Comparison of ENCODE assay signal across 9 mouse cellular contexts in genomic region chr10:3718021-3718865, GRCm38 (mm10). TPM values are rescaled to one million over a fixed set of nuclear protein-coding genes. Genes with fewer than 3 reads are reported as not detected.
DNase-seq lines count a peak whose midpoint lies in the region; ATAC-seq and TF ChIP-seq lines count a peak whose summit lies in the region.
"Had no signal": no experiment of that assay in that cellular context is flagged by ENCODE, and none has a peak within 500 bp of the region (broad histone marks: within the 10 kb centered on the region; RNA-seq: fewer than 3 reads in every experiment).

No protein-coding gene starts in this region.

- H3K4me2 ChIP-seq in forebrain, postnatal 0 days (ENCODE audit: low read depth), result no peak overlapping the region
- H3K4me2 ChIP-seq in forebrain, embryonic 14.5 days (ENCODE audit: low read length), result no peak overlapping the region
- peak overlapping the region; percentile 30; the same call in 1 of the 2 replicates for H3K4me2 ChIP-seq in kidney, postnatal 0 days (ENCODE audit: low read length)
- no peak overlapping the region for H3K4me2 ChIP-seq in stomach, postnatal 0 days (replicated peaks; ENCODE audit: low read depth)

- WGBS in forebrain, postnatal 0 days, result 67% methylated on average over 16 of the region's 16 CpGs
- WGBS in forebrain, embryonic 14.5 days, result 76% methylated on average over 16 of the region's 16 CpGs
- 52% methylated on average over 16 of the region's 16 CpGs for WGBS in heart, embryonic 10.5 days
- 61% methylated on average over 16 of the region's 16 CpGs for WGBS in kidney, postnatal 0 days
- WGBS in stomach, postnatal 0 days, result 67% methylated on average over 16 of the region's 16 CpGs

- H3K36me3 ChIP-seq in forebrain, postnatal 0 days (ENCODE audit: insufficient read depth), result no peaks in the 10 kb centered on the region
- H3K36me3 ChIP-seq in forebrain, embryonic 14.5 days (ENCODE audit: control insufficient read depth, insufficient read depth, low read length), result no peaks in the 10 kb centered on the region
- H3K36me3 ChIP-seq in heart, embryonic 10.5 days, result no peaks in the 10 kb centered on the region
- no peaks in the 10 kb centered on the region for H3K36me3 ChIP-seq in kidney, postnatal 0 days (ENCODE audit: insufficient read depth, low read length)
- no peaks in the 10 kb centered on the region for H3K36me3 ChIP-seq in stomach, postnatal 0 days (ENCODE audit: control insufficient read depth, insufficient read depth, low read length)

- H3K4me1 ChIP-seq in forebrain, postnatal 0 days (ENCODE audit: insufficient read depth), result no peaks in the 10 kb centered on the region
- peaks cover 2% of the 10 kb centered on the region; the same call in 1 of the 2 replicates for H3K4me1 ChIP-seq in forebrain, embryonic 14.5 days (ENCODE audit: control insufficient read depth, insufficient read depth, low read length)
- H3K4me1 ChIP-seq in heart, embryonic 10.5 days, result peaks cover 7% of the 10 kb centered on the region; the same call in 1 of the 2 replicates
- H3K4me1 ChIP-seq in kidney, postnatal 0 days (replicated peaks; ENCODE audit: insufficient read depth, low read length), result no peaks in the 10 kb centered on the region
- no peaks in the 10 kb centered on the region for H3K4me1 ChIP-seq in stomach, postnatal 0 days (replicated peaks; ENCODE audit: control insufficient read depth, insufficient read depth)

- H3K27me3 ChIP-seq in forebrain, postnatal 0 days (ENCODE audit: insufficient read depth, low read length), result no peaks in the 10 kb centered on the region
- no peaks in the 10 kb centered on the region for H3K27me3 ChIP-seq in forebrain, embryonic 14.5 days (replicated peaks; ENCODE audit: control insufficient read depth, insufficient read depth, low read length)
- H3K27me3 ChIP-seq in heart, embryonic 10.5 days (ENCODE audit: insufficient read depth, poor library complexity, severe bottlenecking), result no peaks in the 10 kb centered on the region
- no peaks in the 10 kb centered on the region for H3K27me3 ChIP-seq in kidney, postnatal 0 days (ENCODE audit: insufficient read depth, low read length)
- no peaks in the 10 kb centered on the region for H3K27me3 ChIP-seq in stomach, postnatal 0 days (ENCODE audit: control insufficient read depth, insufficient read depth, low read length)

- no peak for TF ChIP-seq CTCF in forebrain, postnatal 0 days (IDR thresholded peaks at IDR 0.05; ENCODE audit: low read depth)
- TF ChIP-seq CTCF in kidney, postnatal 0 days (IDR thresholded peaks at IDR 0.05; ENCODE audit: low read depth), result no peak
- TF ChIP-seq CTCF in stomach, postnatal 0 days (IDR thresholded peaks at IDR 0.05; ENCODE audit: low read depth), result no peak

- no peak overlapping the region for H3K9ac ChIP-seq in forebrain, postnatal 0 days
- no peak overlapping the region for H3K9ac ChIP-seq in forebrain, embryonic 14.5 days (ENCODE audit: low read length)
- no peak overlapping the region for H3K9ac ChIP-seq in kidney, postnatal 0 days (ENCODE audit: low read depth, low read length)
- no peak overlapping the region for H3K9ac ChIP-seq in stomach, postnatal 0 days (ENCODE audit: low read length)

- peak; percentile 41 for DNase-seq in forebrain, postnatal 0 days
- no peak for DNase-seq in forebrain, embryonic 14.5 days (ENCODE audit: low spot score)
- peak; percentile 40 for DNase-seq in cerebellum, adult 9-11 months
- DNase-seq in heart, embryonic 10.5 days (ENCODE audit: low spot score), result no peak
- peak; percentile 57 for DNase-seq in kidney, postnatal 0 days (ENCODE audit: low spot score)
- DNase-seq in lung, adult 18-20 months, result peak; percentile 74 to 79
- no peak for DNase-seq in stomach, postnatal 0 days (ENCODE audit: low spot score)
- no peak for DNase-seq in embryo, embryonic 11 days

- ATAC-seq in forebrain, postnatal 0 days, result peak; percentile 79
- no peak for ATAC-seq in forebrain, embryonic 14.5 days
- peak; percentile 36; the same call in 1 of the 2 replicates for ATAC-seq in kidney, postnatal 0 days (replicated peaks; ENCODE audit: low FRiP score, low read depth)
- ATAC-seq in stomach, postnatal 0 days (ENCODE audit: low FRiP score, low TSS enrichment), result peak; percentile 47; the same call in 1 of the 2 replicates

- no peaks in the 10 kb centered on the region for H3K9me3 ChIP-seq in forebrain, postnatal 0 days (ENCODE audit: low read length)
- H3K9me3 ChIP-seq in forebrain, embryonic 14.5 days (replicated peaks; ENCODE audit: control insufficient read depth, low read length), result 0 out of 2 replicates have a peak, but pooled peaks cover 4% of the 10 kb centered on the region
- no peaks in the 10 kb centered on the region for H3K9me3 ChIP-seq in heart, embryonic 10.5 days
- H3K9me3 ChIP-seq in kidney, postnatal 0 days (replicated peaks; ENCODE audit: low read length), result no peaks in the 10 kb centered on the region
- H3K9me3 ChIP-seq in stomach, postnatal 0 days (ENCODE audit: control insufficient read depth, low read length), result 0 out of 2 replicates have a peak, but pooled peaks cover 2% of the 10 kb centered on the region

- no peak for TF ChIP-seq EP300 in stomach, postnatal 0 days (optimal IDR thresholded peaks at IDR 0.05)

- peak overlapping the region; percentile 45; the same call in 1 of the 2 replicates for H3K27ac ChIP-seq in forebrain, postnatal 0 days (ENCODE audit: low read depth, low read length)
- no peak overlapping the region for H3K27ac ChIP-seq in forebrain, embryonic 14.5 days (ENCODE audit: low read depth, low read length)
- H3K27ac ChIP-seq in heart, embryonic 10.5 days, result peak overlapping the region; percentile 77
- peak overlapping the region; percentile 60; the same call in 1 of the 2 replicates for H3K27ac ChIP-seq in kidney, postnatal 0 days
- peak overlapping the region; percentile 49; the same call in 1 of the 2 replicates for H3K27ac ChIP-seq in stomach, postnatal 0 days (replicated peaks)
- H3K27ac ChIP-seq: macrophage had no signal

- H3K4me3 ChIP-seq in forebrain, postnatal 0 days (ENCODE audit: low read depth, low read length), result no peak overlapping the region
- H3K4me3 ChIP-seq in forebrain, embryonic 14.5 days (ENCODE audit: low read depth, low read length), result no peak overlapping the region
- no peak overlapping the region for H3K4me3 ChIP-seq in heart, embryonic 10.5 days
- no peak overlapping the region for H3K4me3 ChIP-seq in kidney, postnatal 0 days (replicated peaks; ENCODE audit: low read depth, low read length)
- H3K4me3 ChIP-seq in stomach, postnatal 0 days (ENCODE audit: low read depth, low read length), result no peak overlapping the region

RNA-seq across cellular contexts. Expression of gene Plekhg1, which starts 21.9 kb away (rescaled TPM):
- total RNA-seq in forebrain, postnatal 0 days (2014; rRNA removed), result 6.3 and 10.7 TPM in 2 replicates
- polyA plus RNA-seq in forebrain, postnatal 0 days (2015; fragmentation: Nextera tagmentation; extraction: Ambion mirVana), result 2.0 and 4.3 TPM in 2 replicates
- polyA plus RNA-seq in forebrain, embryonic 14.5 days (2014; fragmentation: Nextera tagmentation; extraction: Ambion mirVana), result 3.1 and 4.4 TPM in 2 replicates
- 5.0 and 6.1 TPM in 2 replicates for polyA plus RNA-seq in heart, embryonic 10.5 days (2016; fragmentation: Nextera tagmentation; extraction: Ambion mirVana)
- polyA plus RNA-seq in kidney, postnatal 0 days (2015; fragmentation: Nextera tagmentation; extraction: Ambion mirVana), result 7.9 and 8.9 TPM in 2 replicates
- polyA plus RNA-seq in stomach, postnatal 0 days (2015; fragmentation: Nextera tagmentation; extraction: Ambion mirVana), result 4.7 and 4.8 TPM in 2 replicates

Comparison
In these comparisons a context has a peak if more than half of its experiments do, and no peak if none do; other contexts are left out.
1. DNase-seq: peak in forebrain, postnatal 0 days (single experiment), cerebellum, adult 9-11 months (single experiment), kidney, postnatal 0 days (single experiment) and lung, adult 18-20 months (2 of 2); none in forebrain, embryonic 14.5 days (single experiment), heart, embryonic 10.5 days (single experiment), stomach, postnatal 0 days (single experiment) and embryo, embryonic 11 days (single experiment).